In genomic region chr4:31433943-31434342, GRCm38 (mm10) we compare ENCODE assay signal across 16 mouse cellular contexts.
"Had no signal": no experiment of that assay in that cellular context is flagged by ENCODE, and none has a peak within 500 bp of the region (broad histone marks: within the 10 kb centered on the region; RNA-seq: fewer than 3 reads in every experiment).

No protein-coding gene starts in this region.

- ATAC-seq: forebrain, postnatal 0 days; hindbrain, postnatal 0 days; intestine, embryonic 16.5 days had no signal

- DNase-seq: forebrain, postnatal 0 days; gastrocnemius, postnatal 14 days; gastrocnemius, postnatal 36 days; heart, adult 2 months; heart, postnatal 14 days; heart, postnatal 4 days; kidney, adult 11 months; kidney, adult 2 months; kidney, adult 9 months; kidney, postnatal 14 days; kidney, postnatal 36 days; layer of hippocampus, adult 9-11 months; layer of hippocampus, postnatal 36 days; liver had no signal
